Mouse (Mus musculus) spleen, adult 2 months (tissue): Measurements from ENCODE around the gene Nkx2-1. TPM values are rescaled to one million over a fixed set of nuclear protein-coding genes. Genes with fewer than 3 reads are reported as not detected.

Experiments used
- DNase-seq, 2 experiments: peaks; one replicate each; pipeline versions ENCODE4 v3.0.0 to v3.0.0-alpha.2; 2012 to 2021; ENCODE audit warnings: low spot score in 2 of 2, low read depth in 1 of 2
- H3K27ac ChIP-seq: fragments of 200-500 bp; 2 replicates; pipeline ENCODE4 v1.5.1; 2012; ENCODE audit warnings: low read length, inconsistent platforms; ENCODE audit not compliant: insufficient read depth
- H3K27me3 ChIP-seq: fragments of 200-500 bp; 2 replicates; pipeline ENCODE4 v1.6.1; 2012; ENCODE audit warnings: mild to moderate bottlenecking, moderate library complexity, low read length, inconsistent platforms; ENCODE audit not compliant: control insufficient read depth, insufficient read depth
- H3K36me3 ChIP-seq: fragments of 200-500 bp; 2 replicates; pipeline ENCODE4 v1.6.1; 2012; ENCODE audit warnings: mild to moderate bottlenecking, low read length, inconsistent platforms; ENCODE audit not compliant: control insufficient read depth, insufficient read depth
- H3K4me1 ChIP-seq: fragments of 200-500 bp; 2 replicates; pipeline ENCODE4 v1.6.1; 2011; ENCODE audit warnings: inconsistent platforms; ENCODE audit not compliant: control insufficient read depth, insufficient read depth, insufficient read length
- H3K4me3 ChIP-seq: fragments of 200-500 bp; 2 replicates; pipeline ENCODE4 v1.5.1; 2011; ENCODE audit warnings: mild to moderate bottlenecking, inconsistent platforms; ENCODE audit not compliant: insufficient read depth, insufficient read length; ENCODE audit errors: extremely low read depth
- CTCF ChIP-seq: fragments of 200-500 bp; IDR thresholded peaks from 2 replicates; pipeline ENCODE4 v1.5.1; 2011; ENCODE audit warnings: mild to moderate bottlenecking, inconsistent platforms; ENCODE audit not compliant: insufficient read depth, insufficient read length, insufficient replicate concordance; ENCODE audit errors: extremely low read depth
- POLR2A ChIP-seq: fragments of 200-500 bp; IDR thresholded peaks from 2 replicates; pipeline ENCODE4 v1.6.1; 2011; ENCODE audit warnings: low read depth, low read length, inconsistent platforms
- WGBS: fragments of 180-500 bp; shearing (Covaris S2); methylation state at CpG from one replicate; pipeline ENCODE4 v1.1.7; 2018; 5-methylcytosine and 5-hydroxymethylcytosine counted together
- polyA plus RNA-seq: library from polyadenylated mRNA; depleted of rRNA; stranded (reverse); fragments of >200 nt; gene quantifications from 2 replicates; pipeline ENCODE4 v1.2.3, GENCODE M21; 2012

Nkx2-1 gene
- polyA plus RNA-seq, 1 experiment, result not detected

GRCm38 (mm10) chr12:56522191-56522590 is 14.5 kb downstream of the Nkx2-1 start:
- TF ChIP-seq POLR2A (no peak), CTCF (no peak)
- WGBS, result 34% methylated on average over 4 of the region's 4 CpGs
- Histone ChIP-seq H3K36me3 (no peaks in the 10 kb centered on the region), H3K4me3 (no peak overlapping the region), H3K4me1 (no peaks in the 10 kb centered on the region), H3K27ac (no peak overlapping the region), H3K27me3 (peaks cover 21% of the 10 kb centered on the region)
- DNase-seq, result no peak

GRCm38 (mm10) chr12:56521106-56521840 is 15.4 kb downstream of the Nkx2-1 start:
- WGBS, result 4% methylated on average over 33 of the region's 33 CpGs
- no peak overlapping the region for H3K27ac ChIP-seq
- no peaks in the 10 kb centered on the region for H3K4me1 ChIP-seq
- no peaks in the 10 kb centered on the region for H3K36me3 ChIP-seq
- peaks cover 18% of the 10 kb centered on the region for H3K27me3 ChIP-seq
- no peak overlapping the region for H3K4me3 ChIP-seq
- DNase-seq, result no peak
- TF ChIP-seq POLR2A (no peak), CTCF (no peak)

- H3K27me3 ChIP-seq, result peaks cover 18% of the 10 kb centered on the region
- H3K4me1 ChIP-seq, result no peaks in the 10 kb centered on the region
- H3K36me3 ChIP-seq, result no peaks in the 10 kb centered on the region
- TF ChIP-seq CTCF, result no peak
- TF ChIP-seq POLR2A, result no peak
- no peak for DNase-seq
- 6% methylated on average over 22 of the region's 22 CpGs for WGBS
- H3K4me3 ChIP-seq, result no peak overlapping the region
- H3K27ac ChIP-seq, result no peak overlapping the region
Measured at GRCm38 (mm10) chr12:56520396-56521105, 16.2 kb downstream of the Nkx2-1 start.

- no peaks in the 10 kb centered on the region for H3K36me3 ChIP-seq
- H3K4me1 ChIP-seq, result no peaks in the 10 kb centered on the region
- no peak overlapping the region for H3K27ac ChIP-seq
- TF ChIP-seq CTCF (no peak), POLR2A (no peak)
- 11% methylated on average over 30 of the region's 30 CpGs for WGBS
- H3K27me3 ChIP-seq, result peaks cover 18% of the 10 kb centered on the region
- DNase-seq, result no peak
- H3K4me3 ChIP-seq, result no peak overlapping the region
Measured at GRCm38 (mm10) chr12:56519738-56520191, 16.9 kb downstream of the Nkx2-1 start.

- DNase-seq, result no peak
- WGBS, result 21% methylated on average over 13 of the region's 13 CpGs
- TF ChIP-seq CTCF (no peak), POLR2A (no peak)
Measured at GRCm38 (mm10) chr12:56519071-56519737, 17.5 kb downstream of the Nkx2-1 start.

GRCm38 (mm10) chr12:56518221-56518620 is 18.5 kb downstream of the Nkx2-1 start:
- Histone ChIP-seq H3K4me1 (no peaks in the 10 kb centered on the region), H3K36me3 (no peaks in the 10 kb centered on the region), H3K27me3 (peaks cover 16% of the 10 kb centered on the region), H3K4me3 (no peak overlapping the region), H3K27ac (no peak overlapping the region)
- TF ChIP-seq CTCF (no peak), POLR2A (no peak)
- 67% methylated on average over 5 of the region's 5 CpGs for WGBS
- no peak for DNase-seq

More at GRCm38 (mm10) chr12:56519071-56519737, 17.5 kb downstream of the Nkx2-1 start:
- Histone ChIP-seq H3K27me3 (peaks cover 18% of the 10 kb centered on the region), H3K36me3 (no peaks in the 10 kb centered on the region), H3K27ac (no peak overlapping the region), H3K4me1 (no peaks in the 10 kb centered on the region), H3K4me3 (no peak overlapping the region)
